Mouse (Mus musculus) cerebellum, adult 2 months (tissue): ENCODE results near the gene Sox5.

ENCODE experiments used
- CTCF ChIP-seq: fragments of 200-500 bp; IDR thresholded peaks from 2 replicates; pipeline ENCODE4 v1.5.1; 2011; ENCODE audit warnings: low read depth, mild to moderate bottlenecking, control low read depth, low read length, moderate library complexity, borderline replicate concordance; ENCODE audit not compliant: insufficient read depth
- POLR2A ChIP-seq: fragments of 200-500 bp; IDR thresholded peaks from 2 replicates; pipeline ENCODE4 v1.6.1; 2011; ENCODE audit warnings: low read length, control low read depth, borderline replicate concordance; ENCODE audit not compliant: insufficient read depth

DNA sequence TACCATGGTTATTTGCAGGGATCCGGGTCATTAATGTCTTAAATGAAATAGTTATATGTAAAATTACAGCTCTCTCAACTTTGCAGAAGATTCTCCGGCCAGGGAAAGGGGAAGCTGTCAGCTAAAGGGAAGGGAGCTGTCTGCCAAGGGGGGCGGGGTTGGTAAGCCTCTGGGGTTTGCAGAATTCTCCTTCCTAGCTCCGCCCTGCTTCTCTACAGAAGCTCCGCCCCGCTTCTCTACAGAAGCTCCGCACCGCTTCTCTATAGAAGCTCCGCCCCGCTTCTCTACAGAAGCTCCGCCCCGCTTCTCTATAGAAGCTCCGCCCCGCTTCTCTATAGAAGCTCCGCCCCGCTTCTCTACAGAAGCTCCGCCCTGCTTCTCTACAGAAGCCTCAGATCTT, 210.9 kb downstream of the Sox5 start:
- TF ChIP-seq CTCF (no peak), POLR2A (no peak)
